Mouse (Mus musculus) kidney, embryonic 16.5 days (tissue): ENCODE data around the gene Adh5. TPM values are rescaled to one million over a fixed set of nuclear protein-coding genes. Genes with fewer than 3 reads are reported as not detected.

Experiments
- ATAC-seq: fragments of 200-750 bp; cut with Nextera tagmentation; 2 replicates; pipeline ENCODE4 v1.8.0; 2017; ENCODE audit warnings: moderate TSS enrichment; ENCODE audit not compliant: low FRiP score, low TSS enrichment
- H3K27ac ChIP-seq: fragments of 300-500 bp; sonication (generic); 2 replicates; pipeline ENCODE4 v1.5.1; 2014; ENCODE audit warnings: low read length
- H3K27me3 ChIP-seq: fragments of 300-500 bp; sonication (generic); 2 replicates; pipeline ENCODE4 v1.6.1; 2014; ENCODE audit warnings: low read length, control low read depth, mixed read lengths; ENCODE audit not compliant: insufficient read depth
- H3K36me3 ChIP-seq: fragments of 300-500 bp; sonication (generic); 2 replicates; pipeline ENCODE4 v1.6.1; 2014; ENCODE audit warnings: low read length, control low read depth, mixed read lengths; ENCODE audit not compliant: insufficient read depth
- H3K4me1 ChIP-seq: fragments of 300-500 bp; sonication (generic); 2 replicates; pipeline ENCODE4 v1.6.1; 2014; ENCODE audit warnings: low read length, control low read depth, mixed read lengths; ENCODE audit not compliant: insufficient read depth
- H3K4me2 ChIP-seq: fragments of 300-500 bp; sonication (generic); replicated peaks from 2 replicates; pipeline ENCODE4 v1.6.1; 2014; ENCODE audit warnings: low read depth, low read length
- H3K4me3 ChIP-seq: fragments of 300-500 bp; sonication (generic); 2 replicates; pipeline ENCODE4 v1.5.1; 2014; ENCODE audit warnings: mild to moderate bottlenecking, low read length
- H3K9ac ChIP-seq: fragments of 300-500 bp; sonication (generic); replicated peaks from 2 replicates; pipeline ENCODE4 v1.6.1; 2014; ENCODE audit warnings: low read length
- H3K9me3 ChIP-seq: fragments of 300-500 bp; sonication (generic); 2 replicates; pipeline ENCODE4 v1.6.1; 2016; ENCODE audit warnings: low read length, control low read depth
- WGBS: fragments of 180-500 bp; shearing (Covaris S2); extraction: QIAGEN DNeasy Blood & Tissue Kit; methylation state at CpG from one replicate; pipeline ENCODE4 v1.1.7; 2014; 5-methylcytosine and 5-hydroxymethylcytosine counted together
- polyA plus RNA-seq: library from polyadenylated mRNA; unstranded; fragments of >200 nt; fragmentation: Nextera tagmentation; extraction: Ambion mirVana; gene quantifications from 2 replicates; pipeline ENCODE4 v1.2.1, GENCODE M21; 2015

Adh5 gene
- polyA plus RNA-seq, 1 experiment from 2014 or later = 276 TPM

DNA sequence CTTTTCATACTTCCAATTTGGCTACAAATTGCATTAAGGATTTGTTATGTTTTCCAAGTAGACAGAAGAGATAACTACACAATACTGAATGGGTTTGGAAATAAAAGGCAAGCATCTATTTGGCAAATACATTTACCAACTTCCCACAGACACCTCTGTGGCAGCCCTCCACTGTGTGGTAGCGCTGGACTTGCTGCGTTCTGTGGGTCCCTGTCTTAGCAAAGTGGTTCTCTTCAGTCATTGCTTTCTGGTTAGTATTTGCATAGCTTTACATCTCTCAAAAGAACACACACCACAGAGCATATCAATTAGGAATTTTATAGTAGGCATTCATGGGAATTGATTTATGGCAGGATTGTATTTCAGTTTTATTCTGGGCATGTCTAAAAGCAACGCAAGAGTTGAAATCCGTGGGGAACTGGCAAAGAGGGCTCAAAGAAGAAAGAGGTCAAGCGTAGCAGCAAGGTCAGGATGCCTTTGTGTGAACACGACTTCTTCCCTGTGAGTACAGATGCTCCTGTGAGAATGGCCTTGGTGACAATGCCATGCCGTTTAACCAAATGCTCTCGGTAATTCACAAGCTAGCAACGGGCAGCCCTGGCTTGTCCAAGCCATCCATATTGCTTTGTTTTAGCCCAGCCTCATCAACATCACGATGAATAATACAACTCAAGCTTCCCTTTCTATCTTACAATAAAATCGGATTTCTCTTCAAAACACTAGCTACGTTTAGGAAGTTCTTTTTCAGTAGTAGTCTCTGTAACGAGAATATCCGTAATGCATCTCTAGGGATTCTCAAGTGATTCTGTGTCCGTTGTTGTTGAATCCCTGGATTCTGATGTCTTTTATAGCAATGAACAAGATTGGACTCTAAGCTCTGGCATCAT is 57.2 kb downstream of the Adh5 start:
- no peaks in the 10 kb centered on the region for H3K36me3 ChIP-seq
- H3K9ac ChIP-seq = no peak overlapping the region
- H3K4me3 ChIP-seq = no peak overlapping the region
- no peak for ATAC-seq
- no peaks in the 10 kb centered on the region for H3K9me3 ChIP-seq
- H3K27me3 ChIP-seq = no peaks in the 10 kb centered on the region
- 40% methylated on average over 15 of the region's 15 CpGs for WGBS
- no peak overlapping the region for H3K27ac ChIP-seq
- no peak overlapping the region for H3K4me2 ChIP-seq
- H3K4me1 ChIP-seq = no peaks in the 10 kb centered on the region

GRCm38 (mm10) chr3:138503754-138504153 is 60.9 kb downstream of the Adh5 start:
- H3K4me3 ChIP-seq = no peak overlapping the region
- no peaks in the 10 kb centered on the region for H3K36me3 ChIP-seq
- ATAC-seq = no peak
- H3K27ac ChIP-seq = no peak overlapping the region
- H3K4me1 ChIP-seq = no peaks in the 10 kb centered on the region
- no peaks in the 10 kb centered on the region for H3K9me3 ChIP-seq
- H3K4me2 ChIP-seq = no peak overlapping the region
- H3K27me3 ChIP-seq = no peaks in the 10 kb centered on the region
- WGBS = 84% methylated on average over 11 of the region's 11 CpGs
- no peak overlapping the region for H3K9ac ChIP-seq

Other genes starting within 250 kb of the Adh5 start
- gene 4930579F01Rik, start 249.3 kb upstream of the Adh5 start, polyA plus RNA-seq = 0.10 and 0.21 TPM in 2 replicates
- gene Adh7, start 225.3 kb upstream of the Adh5 start, polyA plus RNA-seq = 0.46 and 0.66 TPM in 2 replicates
- gene Adh1, start 182.1 kb upstream of the Adh5 start, polyA plus RNA-seq = 77.6 and 115 TPM in 2 replicates
- gene Adh6a, start 129.8 kb upstream of the Adh5 start, polyA plus RNA-seq = 0.17 TPM in 1 of 2 replicates, not detected in the other
- 0.29 and 0.71 TPM in 2 replicates for gene Adh6b, start 101.3 kb upstream of the Adh5 start, polyA plus RNA-seq
- not detected in 2 replicates for gene Adh4, start 27.6 kb upstream of the Adh5 start, polyA plus RNA-seq
- gene Metap1, start 46.4 kb downstream of the Adh5 start, polyA plus RNA-seq = 50.7 and 52.1 TPM in 2 replicates
- 381 and 401 TPM in 2 replicates for gene Eif4e, start 83.1 kb downstream of the Adh5 start, polyA plus RNA-seq